Mouse (Mus musculus) kidney, embryonic 15.5 days (tissue): ENCODE results near the gene Tgfbr3. TPM values are rescaled to one million over a fixed set of nuclear protein-coding genes. Genes with fewer than 3 reads are reported as not detected.
A peak's percentile ranks its signal among the peaks of the same experiment; 100 is the strongest.

ENCODE experiments used
- ATAC-seq: fragments of 200-750 bp; cut with Nextera tagmentation; replicated peaks from 2 replicates; pipeline ENCODE4 v1.8.0; 2017; ENCODE audit warnings: moderate TSS enrichment; ENCODE audit not compliant: low FRiP score
- H3K27ac ChIP-seq: fragments of 300-500 bp; sonication (generic); 2 replicates; pipeline ENCODE4 v1.5.1; 2015; ENCODE audit warnings: mild to moderate bottlenecking, inconsistent platforms
- H3K27me3 ChIP-seq: fragments of 300-500 bp; sonication (generic); 2 replicates; pipeline ENCODE4 v1.6.1; 2015; ENCODE audit warnings: inconsistent platforms
- H3K36me3 ChIP-seq: fragments of 300-500 bp; sonication (generic); 2 replicates; pipeline ENCODE4 v1.6.1; 2015; ENCODE audit warnings: inconsistent platforms
- H3K4me1 ChIP-seq: fragments of 300-500 bp; sonication (generic); 2 replicates; pipeline ENCODE4 v1.6.1; 2015; ENCODE audit warnings: inconsistent platforms
- H3K4me2 ChIP-seq: fragments of 300-500 bp; sonication (generic); 2 replicates; pipeline ENCODE4 v1.6.1; 2015; ENCODE audit warnings: moderate library complexity, mild to moderate bottlenecking, inconsistent platforms
- H3K4me3 ChIP-seq: fragments of 300-500 bp; sonication (generic); replicated peaks from 2 replicates; pipeline ENCODE4 v1.5.1; 2015; ENCODE audit warnings: mild to moderate bottlenecking, inconsistent platforms
- H3K9ac ChIP-seq: fragments of 300-500 bp; sonication (generic); 2 replicates; pipeline ENCODE4 v1.6.1; 2015; ENCODE audit warnings: mild to moderate bottlenecking, inconsistent platforms
- H3K9me3 ChIP-seq: fragments of 300-500 bp; sonication (generic); replicated peaks from 2 replicates; pipeline ENCODE4 v1.6.1; 2016; ENCODE audit warnings: inconsistent platforms
- WGBS: fragments of 180-500 bp; shearing (Covaris S2); methylation state at CpG from one replicate; pipeline ENCODE4 v1.1.7; 2015; ENCODE audit warnings: mixed read lengths; 5-methylcytosine and 5-hydroxymethylcytosine counted together
- polyA plus RNA-seq: library from polyadenylated mRNA; unstranded; fragments of >200 nt; fragmentation: Nextera tagmentation; extraction: Ambion mirVana; gene quantifications from 2 replicates; pipeline ENCODE4 v1.2.1, GENCODE M21; 2015

Tgfbr3 gene
- polyA plus RNA-seq, 1 experiment from 2014 or later = 19.8 TPM

GRCm38 (mm10) chr5:107110089-107110879, 179.1 kb downstream of the Tgfbr3 start:
- no peaks in the 10 kb centered on the region for H3K9me3 ChIP-seq
- peaks cover 37% of the 10 kb centered on the region for H3K4me1 ChIP-seq
- H3K27me3 ChIP-seq = no peaks in the 10 kb centered on the region
- WGBS = 30% methylated on average over 13 of the region's 13 CpGs
- no peak overlapping the region for H3K4me3 ChIP-seq
- peak overlapping the region; percentile 7; the same call in 1 of the 2 replicates for H3K4me2 ChIP-seq
- ATAC-seq = peak; percentile 66
- H3K36me3 ChIP-seq = peaks cover 12% of the 10 kb centered on the region; the same call in 1 of the 2 replicates
- no peak overlapping the region for H3K9ac ChIP-seq
- H3K27ac ChIP-seq = peak overlapping the region; percentile 91

- H3K36me3 ChIP-seq = peaks cover 12% of the 10 kb centered on the region; the same call in 1 of the 2 replicates
- no peak overlapping the region for H3K4me3 ChIP-seq
- no peak overlapping the region for H3K9ac ChIP-seq
- no peaks in the 10 kb centered on the region for H3K9me3 ChIP-seq
- no peak overlapping the region for H3K4me2 ChIP-seq
- no peak overlapping the region for H3K27ac ChIP-seq
- ATAC-seq = no peak
- H3K4me1 ChIP-seq = peaks cover 37% of the 10 kb centered on the region
- 63% methylated on average over 15 of the region's 15 CpGs for WGBS
- H3K27me3 ChIP-seq = no peaks in the 10 kb centered on the region
Measured at GRCm38 (mm10) chr5:107109416-107109815, 180.0 kb downstream of the Tgfbr3 start.

GRCm38 (mm10) chr5:107106793-107107192, 182.6 kb downstream of the Tgfbr3 start:
- peaks cover 26% of the 10 kb centered on the region for H3K4me1 ChIP-seq
- H3K9me3 ChIP-seq = no peaks in the 10 kb centered on the region
- H3K36me3 ChIP-seq = peaks cover 12% of the 10 kb centered on the region; the same call in 1 of the 2 replicates
- no peak overlapping the region for H3K4me3 ChIP-seq
- H3K27ac ChIP-seq = peak overlapping the region; percentile 24; the same call in 1 of the 2 replicates
- H3K4me2 ChIP-seq = no peak overlapping the region
- H3K27me3 ChIP-seq = no peaks in the 10 kb centered on the region
- WGBS = 65% methylated on average over 12 of the region's 12 CpGs
- H3K9ac ChIP-seq = no peak overlapping the region
- ATAC-seq = no peak

GRCm38 (mm10) chr5:107106139-107106538, 183.3 kb downstream of the Tgfbr3 start:
- no peak overlapping the region for H3K4me3 ChIP-seq
- no peak overlapping the region for H3K27ac ChIP-seq
- H3K9ac ChIP-seq = no peak overlapping the region
- no peak overlapping the region for H3K4me2 ChIP-seq
- H3K36me3 ChIP-seq = peaks cover 12% of the 10 kb centered on the region; the same call in 1 of the 2 replicates
- H3K4me1 ChIP-seq = peaks cover 21% of the 10 kb centered on the region
- no peaks in the 10 kb centered on the region for H3K9me3 ChIP-seq
- no peaks in the 10 kb centered on the region for H3K27me3 ChIP-seq
- 90% methylated on average over 2 of the region's 2 CpGs for WGBS
- no peak for ATAC-seq

- no peak overlapping the region for H3K4me3 ChIP-seq
- H3K36me3 ChIP-seq = peaks cover 6% of the 10 kb centered on the region; the same call in 1 of the 2 replicates
- no peak overlapping the region for H3K9ac ChIP-seq
- no peak overlapping the region for H3K4me2 ChIP-seq
- no peak for ATAC-seq
- H3K4me1 ChIP-seq = peaks cover 10% of the 10 kb centered on the region; the same call in 1 of the 2 replicates
- WGBS = 92% methylated on average over 2 of the region's 2 CpGs
- no peaks in the 10 kb centered on the region for H3K27me3 ChIP-seq
- no peaks in the 10 kb centered on the region for H3K9me3 ChIP-seq
- no peak overlapping the region for H3K27ac ChIP-seq
Measured at GRCm38 (mm10) chr5:107103591-107103990, 185.8 kb downstream of the Tgfbr3 start.

GRCm38 (mm10) chr5:107102916-107103315, 186.5 kb downstream of the Tgfbr3 start:
- Histone ChIP-seq H3K27me3 (no peaks in the 10 kb centered on the region), H3K9ac (no peak overlapping the region), H3K27ac (no peak overlapping the region), H3K36me3 (peaks cover 6% of the 10 kb centered on the region; the same call in 1 of the 2 replicates), H3K4me2 (no peak overlapping the region), H3K9me3 (no peaks in the 10 kb centered on the region), H3K4me3 (no peak overlapping the region), H3K4me1 (peaks cover 10% of the 10 kb centered on the region; the same call in 1 of the 2 replicates)
- 56% methylated on average over 4 of the region's 4 CpGs for WGBS
- ATAC-seq = no peak

- Histone ChIP-seq H3K9ac (no peak overlapping the region), H3K36me3 (peaks cover 6% of the 10 kb centered on the region; the same call in 1 of the 2 replicates), H3K27me3 (no peaks in the 10 kb centered on the region), H3K4me2 (no peak overlapping the region), H3K4me1 (peaks cover 10% of the 10 kb centered on the region; the same call in 1 of the 2 replicates), H3K27ac (no peak overlapping the region), H3K4me3 (no peak overlapping the region), H3K9me3 (no peaks in the 10 kb centered on the region)
- no peak for ATAC-seq
- 65% methylated on average over 4 of the region's 4 CpGs for WGBS
Measured at GRCm38 (mm10) chr5:107101684-107102083, 187.7 kb downstream of the Tgfbr3 start.

- Histone ChIP-seq H3K27ac (no peak overlapping the region), H3K4me1 (peaks cover 10% of the 10 kb centered on the region; the same call in 1 of the 2 replicates), H3K27me3 (no peaks in the 10 kb centered on the region), H3K9me3 (no peaks in the 10 kb centered on the region), H3K36me3 (peaks cover 1% of the 10 kb centered on the region; the same call in 1 of the 2 replicates), H3K4me3 (no peak overlapping the region), H3K9ac (no peak overlapping the region), H3K4me2 (no peak overlapping the region)
- 0 out of 2 replicates have a peak, but pooled peaks have one; percentile 40 for ATAC-seq
- WGBS = 62% methylated on average over 7 of the region's 7 CpGs
Measured at GRCm38 (mm10) chr5:107101135-107101534, 188.3 kb downstream of the Tgfbr3 start.

- Histone ChIP-seq H3K4me1 (peaks cover 10% of the 10 kb centered on the region; the same call in 1 of the 2 replicates), H3K36me3 (no peaks in the 10 kb centered on the region), H3K4me2 (no peak overlapping the region), H3K9me3 (no peaks in the 10 kb centered on the region), H3K4me3 (no peak overlapping the region), H3K27ac (no peak overlapping the region), H3K9ac (no peak overlapping the region), H3K27me3 (no peaks in the 10 kb centered on the region)
- no peak for ATAC-seq
- 83% methylated on average over 3 of the region's 3 CpGs for WGBS
Measured at GRCm38 (mm10) chr5:107099634-107100033, 189.8 kb downstream of the Tgfbr3 start.

GRCm38 (mm10) chr5:107099076-107099475, 190.4 kb downstream of the Tgfbr3 start:
- WGBS = 50% methylated on average over 5 of the region's 6 CpGs
- H3K27me3 ChIP-seq = no peaks in the 10 kb centered on the region
- H3K4me2 ChIP-seq = no peak overlapping the region
- H3K9ac ChIP-seq = no peak overlapping the region
- H3K4me3 ChIP-seq = no peak overlapping the region
- H3K27ac ChIP-seq = no peak overlapping the region
- H3K9me3 ChIP-seq = no peaks in the 10 kb centered on the region
- ATAC-seq = no peak
- H3K36me3 ChIP-seq = no peaks in the 10 kb centered on the region
- peaks cover 10% of the 10 kb centered on the region; the same call in 1 of the 2 replicates for H3K4me1 ChIP-seq

- no peak overlapping the region for H3K9ac ChIP-seq
- no peak overlapping the region for H3K4me2 ChIP-seq
- H3K4me3 ChIP-seq = no peak overlapping the region
- no peaks in the 10 kb centered on the region for H3K9me3 ChIP-seq
- H3K36me3 ChIP-seq = no peaks in the 10 kb centered on the region
- H3K27me3 ChIP-seq = no peaks in the 10 kb centered on the region
- no peak overlapping the region for H3K27ac ChIP-seq
- ATAC-seq = no peak
- peaks cover 10% of the 10 kb centered on the region; the same call in 1 of the 2 replicates for H3K4me1 ChIP-seq
- 83% methylated on average over 5 of the region's 5 CpGs for WGBS
Measured at GRCm38 (mm10) chr5:107098007-107098406, 191.4 kb downstream of the Tgfbr3 start.

GRCm38 (mm10) chr5:107097314-107097713, 192.1 kb downstream of the Tgfbr3 start:
- H3K9me3 ChIP-seq = no peaks in the 10 kb centered on the region
- H3K4me2 ChIP-seq = no peak overlapping the region
- ATAC-seq = no peak
- H3K4me3 ChIP-seq = no peak overlapping the region
- H3K27ac ChIP-seq = no peak overlapping the region
- no peaks in the 10 kb centered on the region for H3K36me3 ChIP-seq
- H3K27me3 ChIP-seq = no peaks in the 10 kb centered on the region
- WGBS = 86% methylated on average over 7 of the region's 7 CpGs
- no peak overlapping the region for H3K9ac ChIP-seq
- H3K4me1 ChIP-seq = peaks cover 11% of the 10 kb centered on the region
